Mouse (Mus musculus): ENCODE data around the gene Cc2d1b.

Cc2d1b gene

DNA sequence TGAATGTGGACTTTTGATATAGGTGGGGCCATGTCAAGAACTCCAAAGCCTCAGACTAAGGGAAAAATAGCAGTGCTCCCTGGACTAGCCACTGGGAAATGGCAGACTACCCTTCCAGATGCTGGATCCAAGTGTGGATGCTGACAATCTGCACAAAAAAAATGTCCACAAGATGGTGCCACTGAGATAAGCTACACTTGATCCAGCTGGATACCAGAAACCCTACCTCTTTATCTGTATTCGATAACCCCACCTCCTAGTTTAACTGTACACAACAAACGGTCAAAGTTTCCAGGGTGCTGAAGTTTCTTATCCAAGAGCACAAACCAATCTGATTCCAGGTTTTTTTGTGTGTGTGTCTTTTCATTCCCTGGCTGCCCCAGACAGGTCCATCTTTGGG lies 44.7 kb downstream of the Cc2d1b start:
- no peak for DNase-seq

All from cerebellum, postnatal 25 days (tissue).